Mouse (Mus musculus): ENCODE results near the gene Slc44a4.

Gene Slc44a4

DNA sequence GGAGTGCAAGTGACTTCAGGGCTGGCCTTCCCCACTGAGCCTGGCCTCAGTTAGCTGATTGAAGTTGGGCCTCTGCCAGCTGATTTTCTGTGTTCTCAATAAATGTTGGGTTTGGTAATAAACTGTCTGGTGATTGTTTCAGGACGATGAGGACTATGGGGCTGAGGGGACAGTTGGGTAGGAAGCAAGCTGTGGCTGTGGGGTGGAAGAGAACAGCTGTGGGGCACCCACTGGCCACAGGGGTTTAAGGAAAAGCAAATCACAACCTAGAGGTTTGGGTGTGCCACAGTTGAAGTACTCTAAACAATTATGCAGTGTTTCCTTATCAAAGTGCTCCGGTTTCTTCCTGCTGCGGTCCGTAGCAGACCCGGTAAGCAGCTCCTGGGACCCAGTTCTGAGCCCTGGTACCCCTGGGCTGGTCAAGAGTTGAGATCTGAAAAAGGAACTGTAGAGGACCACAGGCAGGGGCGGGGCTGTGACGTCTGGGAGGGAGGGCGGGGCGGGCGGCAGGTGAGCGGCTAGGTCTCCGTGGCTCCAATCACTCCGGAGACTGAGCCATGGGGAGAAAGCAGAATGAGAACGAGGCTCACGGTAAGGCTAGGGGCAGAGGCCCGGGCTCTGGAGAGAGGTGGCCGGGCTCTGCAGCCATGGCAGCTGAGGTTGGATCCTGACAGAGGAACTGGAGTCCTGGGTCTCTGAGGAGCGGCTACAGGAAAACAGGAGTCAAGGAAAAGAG is at the start of gene Slc44a4:
TSS of gene Slc44a4 (plus strand) at position 537 of the 736 bp plus-strand sequence.
- in situ Hi-C loops (cut with MboI) = loop anchor here (5.0 kb wide), 1 partner anchor 57 kb away; no protein-coding TSS in a partner anchor

DNA sequence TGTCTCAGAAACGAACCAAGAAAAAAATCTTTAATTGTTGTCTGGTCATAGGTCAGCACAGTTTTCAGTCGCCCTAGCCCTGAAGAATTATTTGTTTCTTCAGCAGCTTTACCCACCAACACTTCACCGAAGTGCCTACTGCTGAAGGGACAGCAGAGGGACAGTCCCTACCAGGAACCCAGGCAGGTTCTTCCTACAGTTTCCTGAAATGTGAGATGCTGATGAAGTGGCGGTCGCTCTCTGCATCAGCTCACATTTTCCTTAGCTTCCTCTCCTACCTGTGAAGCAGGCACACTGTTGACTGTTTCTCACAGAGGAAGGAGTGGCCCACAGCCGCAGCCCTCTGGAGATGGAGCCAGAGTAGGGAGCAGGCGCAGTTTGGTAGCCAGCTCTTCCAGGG is 48.3 kb upstream of the Slc44a4 start:
- in situ Hi-C loops (cut with MboI) = no loop called here

GRCm38 (mm10) chr17:34874321-34874720 is 39.9 kb upstream of the Slc44a4 start:
- in situ Hi-C loops (cut with MboI) = no loop called here

GRCm38 (mm10) chr17:34879336-34879879 is 34.9 kb upstream of the Slc44a4 start, which contains the start of gene Zbtb12:
Gene Zbtb12 (plus strand): TSS chr17:34879483.
- in situ Hi-C loops (cut with MboI) = no loop called here

GRCm38 (mm10) chr17:34881166-34881565 is 33.1 kb upstream of the Slc44a4 start:
- in situ Hi-C loops (cut with MboI) = no loop called here

DNA sequence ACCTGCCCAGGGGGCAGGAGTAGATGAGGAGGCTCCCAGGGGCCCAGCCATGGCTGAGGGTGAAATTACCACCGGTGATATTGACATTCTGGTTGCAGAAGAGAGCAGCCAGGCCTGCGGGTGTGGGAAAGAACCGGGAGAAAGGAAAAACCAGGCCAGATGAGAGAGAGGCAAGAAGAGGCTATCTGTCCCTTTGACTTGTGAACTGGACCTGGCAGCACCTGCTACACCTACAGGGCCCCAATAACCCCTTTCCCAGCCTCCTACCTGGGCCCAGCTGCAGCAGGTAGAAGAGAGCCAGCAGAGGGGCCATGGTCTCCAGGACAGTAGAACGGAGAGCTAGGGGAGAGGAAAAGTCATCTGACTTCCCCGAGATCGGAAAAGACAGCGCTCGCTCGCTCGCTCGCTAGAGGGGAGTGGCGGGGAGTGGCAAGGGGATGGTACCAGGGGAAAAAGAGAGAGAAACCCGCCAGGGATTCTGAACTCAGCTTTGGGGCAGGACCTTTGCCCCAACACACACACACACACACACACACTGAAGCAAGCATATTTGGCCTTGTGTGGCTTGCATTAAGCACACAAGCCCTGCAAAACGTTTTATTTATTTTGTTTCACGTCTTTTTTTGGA is 32.5 kb upstream of the Slc44a4 start, which contains the start of gene Gm20547:
TSS of gene Gm20547 (minus strand) at position 360 of the 628 bp plus-strand sequence.
- in situ Hi-C loops (cut with MboI) = no loop called here

DNA sequence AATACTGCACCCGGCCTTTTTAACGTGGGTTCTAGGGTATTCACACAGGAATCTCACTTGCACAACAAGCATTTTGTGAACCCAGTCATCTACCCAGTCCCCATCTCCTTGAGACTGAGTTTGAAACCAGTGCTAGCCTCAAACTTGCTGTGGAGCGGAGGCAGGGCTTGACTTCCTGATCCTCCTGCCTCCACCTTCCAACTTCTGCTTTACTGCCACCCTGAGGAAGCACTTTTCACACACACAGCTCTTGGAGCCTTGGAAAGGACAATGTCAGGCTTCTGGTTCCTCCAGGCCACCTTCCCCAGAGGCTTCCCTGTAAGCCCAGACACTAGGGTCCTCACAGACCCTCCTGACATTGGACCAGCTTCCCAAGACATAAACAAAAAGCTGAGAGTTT is 30.9 kb upstream of the Slc44a4 start:
- in situ Hi-C loops (cut with MboI) = no loop called here

DNA sequence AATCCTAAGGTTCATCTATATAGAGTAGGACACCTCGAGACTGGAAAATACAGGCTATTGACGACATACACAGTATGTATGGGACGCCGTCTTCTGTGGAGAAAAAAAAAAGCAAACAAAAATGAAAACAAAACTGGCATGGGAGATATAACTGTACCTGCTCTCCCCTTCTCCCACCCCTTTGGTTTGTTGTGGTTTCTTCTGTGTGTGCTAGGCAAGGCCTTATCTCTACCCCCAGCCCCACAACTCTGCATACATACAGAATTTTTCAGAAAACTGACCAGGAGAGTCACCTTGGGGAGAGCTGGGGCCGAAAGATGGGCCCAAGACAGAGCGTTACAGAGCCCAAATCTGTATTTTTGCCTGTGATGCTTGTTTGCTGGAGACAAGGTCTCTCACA is 29.6 kb upstream of the Slc44a4 start:
- in situ Hi-C loops (cut with MboI) = no loop called here

DNA sequence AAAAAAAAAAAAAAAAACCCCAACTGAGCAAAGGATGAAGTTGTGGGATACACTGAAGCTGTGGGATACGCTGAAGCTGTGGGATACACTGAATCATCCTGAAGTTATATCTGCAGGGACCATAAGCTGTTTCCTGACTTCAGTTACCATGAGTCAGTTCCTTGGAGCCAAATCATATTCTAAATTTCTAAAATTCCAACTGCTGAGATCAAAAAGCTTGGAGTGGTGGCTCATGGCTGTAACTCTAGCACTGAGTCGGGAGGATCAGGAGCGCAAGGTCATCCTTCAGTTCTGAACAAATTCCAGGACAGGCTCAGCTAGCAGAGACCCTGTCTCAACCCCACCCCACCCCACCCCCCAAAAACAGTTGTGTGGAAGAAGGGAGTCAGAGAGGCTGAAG is 28.7 kb upstream of the Slc44a4 start:
- in situ Hi-C loops (cut with MboI) = no loop called here

- in situ Hi-C loops (cut with MboI) = no loop called here
These were observed 26.3 kb upstream of the Slc44a4 start for GRCm38 (mm10) chr17:34887942-34888341.

DNA sequence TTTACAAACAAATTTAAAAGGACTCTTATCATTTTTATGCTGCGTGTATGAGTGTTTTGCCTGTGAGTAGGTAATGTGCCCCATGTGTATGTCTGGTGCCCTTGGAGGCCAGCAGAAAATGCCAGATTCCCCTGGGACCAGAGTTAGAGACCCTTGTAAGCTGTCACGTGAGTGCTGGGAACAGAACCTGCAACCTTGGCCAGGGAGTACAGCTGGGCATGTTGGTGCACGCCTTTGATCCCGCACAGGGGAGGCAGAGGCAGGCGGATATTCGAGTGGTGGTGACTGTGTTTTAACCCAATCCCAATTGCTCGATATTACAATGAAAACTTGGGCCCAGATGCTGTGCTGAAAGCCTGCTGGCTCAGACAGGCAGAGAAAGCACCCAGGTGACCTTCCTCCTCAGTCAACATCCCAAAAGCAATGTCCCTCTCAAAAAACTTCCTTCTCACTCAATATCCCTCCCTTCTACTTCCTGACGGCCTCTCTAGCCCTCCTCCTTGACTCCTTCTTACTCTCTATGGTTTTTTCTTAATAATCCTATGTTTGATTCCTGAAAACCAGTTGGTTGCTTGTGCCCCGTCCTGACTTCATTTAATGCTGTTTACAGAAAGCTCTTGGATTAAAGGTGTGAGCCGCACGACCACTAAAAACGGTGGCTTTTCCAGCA is 24.1 kb upstream of the Slc44a4 start:
- in situ Hi-C loops (cut with MboI) = no loop called here

- in situ Hi-C loops (cut with MboI) = no loop called here
These were observed 22.9 kb upstream of the Slc44a4 start for GRCm38 (mm10) chr17:34891377-34891776.

- in situ Hi-C loops (cut with MboI) = no loop called here
These were observed 21.0 kb upstream of the Slc44a4 start for GRCm38 (mm10) chr17:34893072-34893824.

DNA sequence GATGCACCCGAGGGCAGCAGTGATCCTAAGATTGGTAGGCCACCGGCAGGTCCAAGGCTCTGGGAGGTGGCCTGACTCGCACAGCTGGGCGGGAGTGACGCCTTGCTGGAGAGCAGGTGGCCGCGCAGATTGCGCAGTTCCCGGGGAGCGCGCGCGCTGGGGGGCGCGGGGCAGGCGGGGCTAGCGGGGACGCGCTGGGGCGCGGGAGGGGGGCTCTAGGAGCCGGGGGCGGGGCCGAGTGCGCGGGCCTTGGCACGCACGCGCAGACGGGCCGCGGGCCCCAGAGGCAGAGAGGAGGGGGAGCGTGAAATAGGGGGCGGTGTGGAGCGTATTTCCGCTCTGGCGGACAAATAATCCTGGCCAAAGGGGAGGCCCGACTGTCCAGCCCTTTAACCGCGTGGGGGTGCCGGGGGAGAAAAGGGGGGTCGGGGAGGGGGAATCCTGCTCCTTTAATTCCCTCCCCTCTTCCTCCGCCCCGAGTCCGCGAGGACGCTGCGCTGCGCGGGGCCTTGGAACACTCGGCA is 20.1 kb upstream of the Slc44a4 start:
- in situ Hi-C loops (cut with MboI) = no loop called here

DNA sequence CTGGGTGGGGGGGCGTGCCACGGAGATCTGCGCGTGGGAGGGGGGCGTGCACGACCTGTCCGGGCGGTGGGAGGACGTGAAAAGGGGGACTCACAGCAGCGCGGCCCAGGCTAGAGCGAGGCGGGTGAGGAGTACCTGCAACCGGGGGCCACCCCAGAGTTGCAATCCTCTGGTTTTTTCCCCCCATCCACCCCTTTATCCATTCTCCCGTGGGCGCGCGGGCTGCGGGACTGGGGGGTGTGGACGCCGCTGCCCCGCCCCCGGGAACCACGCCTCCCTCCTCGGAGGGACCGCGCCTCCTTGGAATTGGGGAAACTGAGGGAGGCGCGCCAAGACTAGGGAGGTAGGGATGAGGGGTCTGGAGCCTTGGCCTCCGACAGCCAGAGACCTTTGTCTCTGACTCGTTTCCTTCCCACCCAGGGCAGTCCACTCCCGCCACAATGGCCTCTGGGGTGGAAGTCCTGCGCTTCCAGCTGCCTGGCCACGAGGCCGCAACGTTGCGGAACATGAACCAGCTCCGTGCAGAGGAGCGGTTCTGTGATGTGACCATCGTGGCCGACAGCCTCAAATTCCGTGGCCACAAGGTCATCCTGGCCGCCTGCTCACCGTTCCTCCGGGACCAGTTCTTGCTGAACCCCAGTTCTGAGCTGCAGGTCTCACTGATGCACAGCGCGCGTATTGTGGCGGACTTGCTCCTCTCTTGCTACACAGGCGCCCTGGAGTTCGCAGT is 19.3 kb upstream of the Slc44a4 start:
- in situ Hi-C loops (cut with MboI) = no loop called here

- in situ Hi-C loops (cut with MboI) = no loop called here
These were observed 18.5 kb upstream of the Slc44a4 start for GRCm38 (mm10) chr17:34895724-34896123.

- in situ Hi-C loops (cut with MboI) = no loop called here
These were observed 17.9 kb upstream of the Slc44a4 start for GRCm38 (mm10) chr17:34896366-34896765.

- in situ Hi-C loops (cut with MboI) = no loop called here
These were observed 16.7 kb upstream of the Slc44a4 start for GRCm38 (mm10) chr17:34897373-34898159.

DNA sequence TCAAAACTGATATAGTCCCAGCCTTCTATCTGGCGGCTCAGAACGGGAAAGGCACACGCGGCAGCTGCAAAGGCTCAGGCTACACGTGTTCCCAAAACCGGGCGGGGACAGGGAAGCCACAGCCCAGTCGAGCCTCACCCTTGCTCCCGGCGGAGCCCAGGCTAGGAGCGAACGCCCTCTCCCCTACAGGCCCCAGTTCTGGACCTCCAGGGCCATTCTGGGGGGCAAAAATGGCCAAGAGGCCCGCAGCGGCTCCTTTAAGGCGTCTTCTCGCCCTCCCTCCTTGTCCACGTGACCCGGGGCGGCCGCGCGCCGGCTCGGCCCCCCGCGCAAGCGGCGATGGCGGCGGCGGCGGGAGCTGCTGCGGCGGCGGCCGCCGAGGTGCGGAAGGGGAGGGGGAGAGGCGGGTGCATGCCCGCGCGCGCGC is 16.1 kb upstream of the Slc44a4 start, which contains the start of the genes C2 and Ehmt2:
TSS of gene C2 (minus strand) at position 106 of the 427 bp plus-strand sequence.
TSS of gene Ehmt2 (plus strand) at position 310 of the 427 bp plus-strand sequence.
- in situ Hi-C loops (cut with MboI) = no loop called here

- in situ Hi-C loops (cut with MboI) = no loop called here
These were observed 15.6 kb upstream of the Slc44a4 start for GRCm38 (mm10) chr17:34898706-34899052.

All from mature B cell (primary cell).